Mouse (Mus musculus): ENCODE measurements around the gene Mtfr1l. TPM values are rescaled to one million over a fixed set of nuclear protein-coding genes. Genes with fewer than 3 reads are reported as not detected.

Mtfr1l gene
- total and polyA plus RNA-seq, 3 experiments = 54.5 to 119 (median 55.6) TPM

DNA sequence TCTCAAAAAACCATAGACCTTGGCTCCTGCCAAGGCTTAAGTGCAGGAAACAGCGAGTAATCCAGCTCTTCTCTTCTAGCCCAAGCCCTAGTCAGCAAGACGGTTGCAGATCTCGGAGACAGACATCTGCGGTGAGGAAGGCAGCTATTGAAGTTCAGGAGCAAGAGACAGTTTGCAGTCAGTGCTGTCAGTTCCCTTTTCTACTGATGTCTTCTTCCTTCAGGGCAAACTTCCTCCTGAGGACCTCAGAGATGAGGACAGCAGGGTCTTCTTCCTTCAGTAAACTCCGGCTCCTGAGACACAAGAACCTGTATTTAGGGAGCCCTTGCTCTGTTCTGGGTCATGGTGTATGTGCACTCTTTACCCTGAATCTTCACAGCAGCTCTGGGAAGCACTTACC lies 9.0 kb downstream of the Mtfr1l start:
- no peak overlapping the region for H3K4me3 ChIP-seq (ENCODE audit: low read depth, low read length)
- H3K27me3 ChIP-seq (ENCODE audit: insufficient read depth, low read length) = no peaks in the 10 kb centered on the region
- no peak for DNase-seq (ENCODE audit: low spot score)
- no peak for TF ChIP-seq GATA1 (IDR thresholded peaks at IDR 0.05; ENCODE audit: borderline replicate concordance, low read length)
- TF ChIP-seq CTCF (IDR thresholded peaks at IDR 0.05; ENCODE audit: low read depth, low read length) = no peak
- TF ChIP-seq GATA2 (IDR thresholded peaks at IDR 0.05; ENCODE audit: borderline replicate concordance, low read depth, low read length) = no peak
- no peak for TF ChIP-seq TAL1 (conservative IDR thresholded peaks at IDR 0.05; ENCODE audit: low read depth, low read length)
- no peak for TF ChIP-seq POLR2AphosphoS5 (IDR thresholded peaks at IDR 0.05; ENCODE audit: insufficient replicate concordance, low read depth, low read length)
- peaks cover 95% of the 10 kb centered on the region for H3K36me3 ChIP-seq (replicated peaks)
- H3K4me1 ChIP-seq (ENCODE audit: insufficient read depth, low read depth, low read length) = peaks cover 32% of the 10 kb centered on the region
- no peak for ATAC-seq (ENCODE audit: extremely low read depth, insufficient number of reproducible peaks, low FRiP score, poor library complexity, severe bottlenecking)
- H3K9me3 ChIP-seq (replicated peaks) = no peaks in the 10 kb centered on the region

DNA sequence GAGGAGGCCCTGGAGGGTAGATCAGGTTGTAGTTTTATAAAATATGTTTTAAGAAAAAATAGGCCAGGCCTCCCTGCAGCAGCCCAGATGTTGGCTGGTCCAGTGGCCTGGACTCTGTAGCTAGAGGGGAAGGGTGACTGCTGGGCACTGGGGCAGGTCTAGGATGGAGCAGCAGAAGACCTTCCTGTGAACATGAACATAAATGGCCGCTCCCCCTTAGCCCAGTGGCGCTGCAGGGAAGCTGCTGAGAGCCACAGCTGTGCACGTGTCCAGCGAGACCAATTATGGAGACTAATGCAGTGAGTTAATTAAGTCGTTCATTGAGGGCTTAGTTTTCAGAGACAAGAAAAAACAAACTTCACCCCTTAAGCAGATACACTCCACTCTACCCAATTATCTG lies 9.4 kb downstream of the Mtfr1l start:
- H3K36me3 ChIP-seq (replicated peaks) = peaks cover 94% of the 10 kb centered on the region

DNA sequence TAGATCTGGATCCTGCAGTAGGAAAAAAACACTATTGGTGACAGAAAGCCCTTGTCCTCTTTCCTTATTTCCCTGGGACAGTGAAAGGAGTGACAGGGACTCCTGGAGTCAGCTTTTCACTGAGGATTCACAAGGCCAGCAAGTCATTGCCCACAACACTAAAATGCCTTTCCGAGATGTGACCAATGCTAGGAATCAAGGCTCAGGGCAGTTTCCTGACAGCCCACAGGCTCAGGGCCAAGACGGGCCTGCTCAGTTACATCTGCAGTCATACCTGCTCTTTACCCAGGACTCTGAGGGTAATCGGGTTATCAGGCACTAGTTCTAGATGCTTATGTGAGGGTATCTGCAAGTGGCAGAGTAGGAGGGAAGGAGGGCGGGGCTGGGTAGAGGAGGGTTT lies 11.7 kb downstream of the Mtfr1l start:
- ATAC-seq (ENCODE audit: extremely low read depth, insufficient number of reproducible peaks, low FRiP score, poor library complexity, severe bottlenecking) = no peak
- H3K4me3 ChIP-seq (ENCODE audit: low read depth, low read length) = no peak overlapping the region
- no peaks in the 10 kb centered on the region for H3K9me3 ChIP-seq (replicated peaks)
- TF ChIP-seq GATA2 (IDR thresholded peaks at IDR 0.05; ENCODE audit: borderline replicate concordance, low read depth, low read length) (no peak), GATA1 (IDR thresholded peaks at IDR 0.05; ENCODE audit: borderline replicate concordance, low read length) (no peak), CTCF (IDR thresholded peaks at IDR 0.05; ENCODE audit: low read depth, low read length) (no peak), TAL1 (conservative IDR thresholded peaks at IDR 0.05; ENCODE audit: low read depth, low read length) (no peak), POLR2AphosphoS5 (IDR thresholded peaks at IDR 0.05; ENCODE audit: insufficient replicate concordance, low read depth, low read length) (no peak)
- peaks cover 90% of the 10 kb centered on the region for H3K36me3 ChIP-seq (replicated peaks)
- H3K4me1 ChIP-seq (ENCODE audit: insufficient read depth, low read depth, low read length) = peaks cover 32% of the 10 kb centered on the region
- H3K27me3 ChIP-seq (ENCODE audit: insufficient read depth, low read length) = no peaks in the 10 kb centered on the region
- DNase-seq (ENCODE audit: low spot score) = no peak

More for the DNA sequence above, 9.4 kb downstream of the Mtfr1l start:
- ATAC-seq (ENCODE audit: extremely low read depth, insufficient number of reproducible peaks, low FRiP score, poor library complexity, severe bottlenecking) = no peak
- H3K27me3 ChIP-seq (ENCODE audit: insufficient read depth, low read length) = no peaks in the 10 kb centered on the region
- TF ChIP-seq POLR2AphosphoS5 (IDR thresholded peaks at IDR 0.05; ENCODE audit: insufficient replicate concordance, low read depth, low read length) (no peak), GATA2 (IDR thresholded peaks at IDR 0.05; ENCODE audit: borderline replicate concordance, low read depth, low read length) (no peak), GATA1 (IDR thresholded peaks at IDR 0.05; ENCODE audit: borderline replicate concordance, low read length) (no peak), CTCF (IDR thresholded peaks at IDR 0.05; ENCODE audit: low read depth, low read length) (no peak), TAL1 (conservative IDR thresholded peaks at IDR 0.05; ENCODE audit: low read depth, low read length) (no peak)
- DNase-seq (ENCODE audit: low spot score) = no peak
- H3K9me3 ChIP-seq (replicated peaks) = no peaks in the 10 kb centered on the region
- peaks cover 32% of the 10 kb centered on the region for H3K4me1 ChIP-seq (ENCODE audit: insufficient read depth, low read depth, low read length)
- no peak overlapping the region for H3K4me3 ChIP-seq (ENCODE audit: low read depth, low read length)

DNA sequence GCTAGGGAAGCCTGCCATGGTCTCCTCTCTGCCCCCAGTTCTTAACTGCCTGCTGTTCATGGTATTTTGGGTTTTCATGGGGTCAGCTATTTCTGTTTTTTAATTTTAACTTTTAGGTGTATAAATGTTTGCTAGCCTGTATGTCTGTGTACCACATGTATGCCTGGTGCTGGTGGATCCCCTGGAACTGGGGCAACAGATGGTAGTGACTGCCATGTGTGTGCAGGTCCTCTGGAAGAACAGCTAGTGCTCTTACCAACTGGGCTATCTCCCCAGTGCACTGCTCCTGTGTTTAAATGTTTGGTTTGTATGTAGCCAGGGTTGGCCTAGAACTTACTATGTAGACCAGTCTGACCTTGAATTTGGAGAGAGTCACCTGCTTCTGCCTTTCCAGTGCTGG lies 15.9 kb downstream of the Mtfr1l start:
- H3K9me3 ChIP-seq (replicated peaks) = no peaks in the 10 kb centered on the region
- DNase-seq (ENCODE audit: low spot score) (no peak), ATAC-seq (ENCODE audit: extremely low read depth, insufficient number of reproducible peaks, low FRiP score, poor library complexity, severe bottlenecking) (no peak)
- peaks cover 48% of the 10 kb centered on the region for H3K4me1 ChIP-seq (ENCODE audit: insufficient read depth, low read depth, low read length)
- TF ChIP-seq GATA1 (IDR thresholded peaks at IDR 0.05; ENCODE audit: borderline replicate concordance, low read length) = no peak
- TF ChIP-seq POLR2AphosphoS5 (IDR thresholded peaks at IDR 0.05; ENCODE audit: insufficient replicate concordance, low read depth, low read length) = no peak
- TF ChIP-seq TAL1 (conservative IDR thresholded peaks at IDR 0.05; ENCODE audit: low read depth, low read length) = no peak
- no peak for TF ChIP-seq CTCF (IDR thresholded peaks at IDR 0.05; ENCODE audit: low read depth, low read length)
- no peaks in the 10 kb centered on the region for H3K27me3 ChIP-seq (ENCODE audit: insufficient read depth, low read length)
- H3K36me3 ChIP-seq (replicated peaks) = peaks cover 83% of the 10 kb centered on the region
- no peak overlapping the region for H3K4me3 ChIP-seq (ENCODE audit: low read depth, low read length)

DNA sequence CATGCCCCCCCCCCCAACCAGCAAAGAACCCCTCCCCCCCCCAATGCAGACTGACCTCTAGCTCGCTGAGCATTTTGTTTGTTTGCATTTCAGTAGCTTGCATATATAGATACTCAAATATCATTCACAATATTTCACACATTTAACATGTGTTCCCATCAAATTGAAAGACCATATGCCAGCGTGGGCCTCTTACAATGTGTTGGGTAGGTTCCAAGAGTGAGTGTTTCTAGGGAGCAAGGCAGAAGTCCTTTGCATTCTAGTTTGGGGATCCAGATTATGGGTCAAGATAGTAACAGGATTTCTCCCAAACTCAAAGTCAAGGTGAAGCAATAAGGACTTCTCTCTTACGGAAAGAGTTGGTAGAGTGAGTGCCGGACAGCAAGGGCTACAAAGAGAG lies 16.6 kb downstream of the Mtfr1l start:
- ATAC-seq (ENCODE audit: extremely low read depth, insufficient number of reproducible peaks, low FRiP score, poor library complexity, severe bottlenecking) = no peak
- peaks cover 83% of the 10 kb centered on the region for H3K36me3 ChIP-seq (replicated peaks)

DNA sequence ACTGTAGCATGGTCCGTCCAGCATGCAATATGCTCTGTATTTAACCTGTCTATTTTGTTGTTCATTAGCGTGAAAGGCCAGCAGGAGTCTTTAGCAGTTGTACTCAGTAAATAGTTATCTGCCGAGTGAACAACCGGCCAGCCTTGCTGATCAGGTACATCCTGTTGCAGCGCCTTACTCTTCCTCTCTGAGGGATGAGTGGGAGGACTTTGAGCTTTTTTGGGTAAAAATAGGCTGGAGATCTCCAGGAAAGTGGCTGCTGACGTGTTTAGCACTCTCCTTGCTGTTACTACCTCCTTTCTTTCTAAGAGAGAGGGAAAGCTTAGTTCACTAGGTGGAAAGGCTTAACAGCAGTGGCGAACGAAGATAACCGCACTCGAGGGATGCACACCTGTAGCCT lies 17.5 kb downstream of the Mtfr1l start:
- DNase-seq (ENCODE audit: low spot score) (no peak), ATAC-seq (ENCODE audit: extremely low read depth, insufficient number of reproducible peaks, low FRiP score, poor library complexity, severe bottlenecking) (no peak)
- TF ChIP-seq GATA2 (IDR thresholded peaks at IDR 0.05; ENCODE audit: borderline replicate concordance, low read depth, low read length) = no peak
- TF ChIP-seq TAL1 (conservative IDR thresholded peaks at IDR 0.05; ENCODE audit: low read depth, low read length) = no peak
- no peak for TF ChIP-seq CTCF (IDR thresholded peaks at IDR 0.05; ENCODE audit: low read depth, low read length)
- no peak for TF ChIP-seq GATA1 (IDR thresholded peaks at IDR 0.05; ENCODE audit: borderline replicate concordance, low read length)
- TF ChIP-seq POLR2AphosphoS5 (IDR thresholded peaks at IDR 0.05; ENCODE audit: insufficient replicate concordance, low read depth, low read length) = no peak
- no peaks in the 10 kb centered on the region for H3K9me3 ChIP-seq (replicated peaks)
- peaks cover 78% of the 10 kb centered on the region for H3K36me3 ChIP-seq (replicated peaks)
- H3K27me3 ChIP-seq (ENCODE audit: insufficient read depth, low read length) = no peaks in the 10 kb centered on the region
- no peak overlapping the region for H3K4me3 ChIP-seq (ENCODE audit: low read depth, low read length)
- peaks cover 44% of the 10 kb centered on the region for H3K4me1 ChIP-seq (ENCODE audit: insufficient read depth, low read depth, low read length)

More for the DNA sequence above, 16.6 kb downstream of the Mtfr1l start:
- Histone ChIP-seq H3K9me3 (replicated peaks) (no peaks in the 10 kb centered on the region), H3K4me3 (ENCODE audit: low read depth, low read length) (no peak overlapping the region), H3K27me3 (ENCODE audit: insufficient read depth, low read length) (no peaks in the 10 kb centered on the region), H3K4me1 (ENCODE audit: insufficient read depth, low read depth, low read length) (peaks cover 48% of the 10 kb centered on the region)
- no peak for DNase-seq (ENCODE audit: low spot score)
- TF ChIP-seq TAL1 (conservative IDR thresholded peaks at IDR 0.05; ENCODE audit: low read depth, low read length) = no peak
- TF ChIP-seq POLR2AphosphoS5 (IDR thresholded peaks at IDR 0.05; ENCODE audit: insufficient replicate concordance, low read depth, low read length) = no peak
- no peak for TF ChIP-seq CTCF (IDR thresholded peaks at IDR 0.05; ENCODE audit: low read depth, low read length)
- no peak for TF ChIP-seq GATA1 (IDR thresholded peaks at IDR 0.05; ENCODE audit: borderline replicate concordance, low read length)
- TF ChIP-seq GATA2 (IDR thresholded peaks at IDR 0.05; ENCODE audit: borderline replicate concordance, low read depth, low read length) = no peak
